Mouse (Mus musculus) erythroblast, embryonic 14.5 days (primary cell): ENCODE results near the gene 2010300C02Rik. TPM values are rescaled to one million over a fixed set of nuclear protein-coding genes. Genes with fewer than 3 reads are reported as not detected.

Experiments
- H3K27me3 ChIP-seq: 2 replicates; pipeline ENCODE4 v1.6.1; 2012; ENCODE audit warnings: inconsistent platforms; ENCODE audit not compliant: control insufficient read depth
- H3K36me3 ChIP-seq: 2 replicates; pipeline ENCODE4 v1.6.1; 2012; ENCODE audit warnings: mild to moderate bottlenecking, inconsistent platforms; ENCODE audit not compliant: control insufficient read depth
- H3K4me1 ChIP-seq: 2 replicates; pipeline ENCODE4 v1.6.1; 2012; ENCODE audit warnings: inconsistent platforms; ENCODE audit not compliant: control insufficient read depth
- H3K4me3 ChIP-seq: replicated peaks from 2 replicates; pipeline ENCODE3; 2012; ENCODE audit warnings: moderate library complexity, mild to moderate bottlenecking, inconsistent platforms
- H3K9me3 ChIP-seq: 2 replicates; pipeline ENCODE4 v1.6.1; 2012; ENCODE audit warnings: low read length, inconsistent platforms, mixed read lengths; ENCODE audit not compliant: control insufficient read depth
- GATA1 ChIP-seq: IDR thresholded peaks from 2 replicates; pipeline ENCODE4 v1.6.1; 2012; ENCODE audit warnings: low read length, inconsistent platforms, mixed read lengths
- TAL1 ChIP-seq: IDR thresholded peaks from 3 replicates; pipeline ENCODE4 v1.6.1; 2012; ENCODE audit warnings: low read length, inconsistent platforms, mixed read lengths
- polyA plus RNA-seq: library from polyadenylated mRNA; stranded (reverse); fragments of >175 nt; gene quantifications from 2 replicates; pipeline ENCODE4 v1.2.3, GENCODE M21; 2012

The 2010300C02Rik gene
- polyA plus RNA-seq, 1 experiment, result 0.08 TPM

GRCm38 (mm10) chr1:37698186-37698839 lies 21.6 kb downstream of the 2010300C02Rik start:
- no peaks in the 10 kb centered on the region for H3K27me3 ChIP-seq
- H3K36me3 ChIP-seq, result no peaks in the 10 kb centered on the region
- TF ChIP-seq TAL1, result no peak
- no peak overlapping the region for H3K4me3 ChIP-seq
- H3K4me1 ChIP-seq, result no peaks in the 10 kb centered on the region
- no peaks in the 10 kb centered on the region for H3K9me3 ChIP-seq

GRCm38 (mm10) chr1:37696918-37697317 lies 23.0 kb downstream of the 2010300C02Rik start:
- no peaks in the 10 kb centered on the region for H3K36me3 ChIP-seq
- TF ChIP-seq TAL1, result no peak
- no peak for TF ChIP-seq GATA1
- no peak overlapping the region for H3K4me3 ChIP-seq
- H3K27me3 ChIP-seq, result no peaks in the 10 kb centered on the region
- no peaks in the 10 kb centered on the region for H3K4me1 ChIP-seq
- H3K9me3 ChIP-seq, result no peaks in the 10 kb centered on the region

GRCm38 (mm10) chr1:37695732-37696131 lies 24.2 kb downstream of the 2010300C02Rik start:
- Histone ChIP-seq H3K4me1 (no peaks in the 10 kb centered on the region), H3K4me3 (no peak overlapping the region), H3K27me3 (no peaks in the 10 kb centered on the region), H3K9me3 (no peaks in the 10 kb centered on the region), H3K36me3 (no peaks in the 10 kb centered on the region)
- TF ChIP-seq GATA1 (no peak), TAL1 (no peak)

- H3K4me3 ChIP-seq, result no peak overlapping the region
- no peaks in the 10 kb centered on the region for H3K9me3 ChIP-seq
- H3K4me1 ChIP-seq, result no peaks in the 10 kb centered on the region
- no peak for TF ChIP-seq TAL1
- TF ChIP-seq GATA1, result no peak
- no peaks in the 10 kb centered on the region for H3K27me3 ChIP-seq
- H3K36me3 ChIP-seq, result no peaks in the 10 kb centered on the region
Measured at GRCm38 (mm10) chr1:37694417-37694816, 25.5 kb downstream of the 2010300C02Rik start.

- no peaks in the 10 kb centered on the region for H3K27me3 ChIP-seq
- H3K4me1 ChIP-seq, result no peaks in the 10 kb centered on the region
- TF ChIP-seq TAL1 (no peak), GATA1 (no peak)
- no peaks in the 10 kb centered on the region for H3K36me3 ChIP-seq
- H3K9me3 ChIP-seq, result no peaks in the 10 kb centered on the region
- no peak overlapping the region for H3K4me3 ChIP-seq
Measured at GRCm38 (mm10) chr1:37691179-37691578, 28.7 kb downstream of the 2010300C02Rik start.

GRCm38 (mm10) chr1:37690665-37691064 lies 29.2 kb downstream of the 2010300C02Rik start:
- Histone ChIP-seq H3K27me3 (no peaks in the 10 kb centered on the region), H3K4me3 (no peak overlapping the region), H3K36me3 (no peaks in the 10 kb centered on the region), H3K9me3 (no peaks in the 10 kb centered on the region), H3K4me1 (no peaks in the 10 kb centered on the region)
- no peak for TF ChIP-seq GATA1
- no peak for TF ChIP-seq TAL1

- Histone ChIP-seq H3K9me3 (no peaks in the 10 kb centered on the region), H3K4me1 (no peaks in the 10 kb centered on the region), H3K4me3 (no peak overlapping the region), H3K27me3 (no peaks in the 10 kb centered on the region), H3K36me3 (no peaks in the 10 kb centered on the region)
- no peak for TF ChIP-seq GATA1
- TF ChIP-seq TAL1, result no peak
Measured at GRCm38 (mm10) chr1:37689730-37690129, 30.2 kb downstream of the 2010300C02Rik start.

- Histone ChIP-seq H3K9me3 (no peaks in the 10 kb centered on the region), H3K4me3 (no peak overlapping the region), H3K36me3 (no peaks in the 10 kb centered on the region), H3K4me1 (no peaks in the 10 kb centered on the region), H3K27me3 (no peaks in the 10 kb centered on the region)
- TF ChIP-seq GATA1 (no peak), TAL1 (no peak)
Measured at GRCm38 (mm10) chr1:37688351-37688750, 31.5 kb downstream of the 2010300C02Rik start.

GRCm38 (mm10) chr1:37687515-37687914 lies 32.4 kb downstream of the 2010300C02Rik start:
- no peak for TF ChIP-seq GATA1
- no peak for TF ChIP-seq TAL1
- Histone ChIP-seq H3K4me1 (no peaks in the 10 kb centered on the region), H3K9me3 (no peaks in the 10 kb centered on the region)

GRCm38 (mm10) chr1:37686953-37687441 lies 32.9 kb downstream of the 2010300C02Rik start:
- Histone ChIP-seq H3K4me3 (no peak overlapping the region), H3K9me3 (no peaks in the 10 kb centered on the region), H3K27me3 (no peaks in the 10 kb centered on the region), H3K4me1 (no peaks in the 10 kb centered on the region), H3K36me3 (no peaks in the 10 kb centered on the region)
- TF ChIP-seq TAL1, result no peak
- no peak for TF ChIP-seq GATA1

More at GRCm38 (mm10) chr1:37687515-37687914, 32.4 kb downstream of the 2010300C02Rik start:
- Histone ChIP-seq H3K4me3 (no peak overlapping the region), H3K27me3 (no peaks in the 10 kb centered on the region), H3K36me3 (no peaks in the 10 kb centered on the region)
